Mouse (Mus musculus) lung, adult 2 months (tissue): Measurements from ENCODE around the gene Enah.

ENCODE experiments used
- CTCF ChIP-seq: fragments of 200-500 bp; IDR thresholded peaks from 2 replicates; pipeline ENCODE4 v1.5.1; 2011; ENCODE audit warnings: mild to moderate bottlenecking, low read length, control low read depth; ENCODE audit not compliant: insufficient read depth
- POLR2A ChIP-seq: fragments of 200-500 bp; IDR thresholded peaks from 2 replicates; pipeline ENCODE4 v1.6.1; 2011; ENCODE audit warnings: low read depth, mild to moderate bottlenecking, control low read depth, low read length, borderline replicate concordance; ENCODE audit errors: extremely low read depth

GRCm38 (mm10) chr1:182057998-182058397 lies 38.2 kb upstream of the Enah start:
- no peak for TF ChIP-seq POLR2A
- no peak for TF ChIP-seq CTCF
